Mouse (Mus musculus): ENCODE data around the gene Nfasc.

GRCm38 (mm10) chr1:132625034-132625433 is 116.6 kb downstream of the Nfasc start:
- TF ChIP-seq CTCF (conservative IDR thresholded peaks at IDR 0.05 in 1 of 2, IDR thresholded peaks at IDR 0.05 in 1 of 2; ENCODE audit: low read depth in 2 of 2, low read length in 2 of 2): no peak
- no peak for TF ChIP-seq ZNF384 (IDR thresholded peaks at IDR 0.05; ENCODE audit: low read depth, low read length)
- no peak for TF ChIP-seq ZKSCAN1 (IDR thresholded peaks at IDR 0.05; ENCODE audit: borderline replicate concordance, low read depth, low read length)
- TF ChIP-seq MAX (IDR thresholded peaks at IDR 0.05; ENCODE audit: low read length): no peak
- no peak for TF ChIP-seq POLR2A (IDR thresholded peaks at IDR 0.05; ENCODE audit: low read depth, low read length)
- no peak for TF ChIP-seq ZC3H11A (IDR thresholded peaks at IDR 0.05; ENCODE audit: low read depth, low read length)
- TF ChIP-seq MEF2A (IDR thresholded peaks at IDR 0.05; ENCODE audit: borderline replicate concordance, low read depth, low read length): no peak
- TF ChIP-seq NELFE (IDR thresholded peaks at IDR 0.05; ENCODE audit: low read depth, low read length): no peak
- no peak for TF ChIP-seq MYC (IDR thresholded peaks at IDR 0.05; ENCODE audit: low read depth, low read length)
- no peak for TF ChIP-seq USF1 (IDR thresholded peaks at IDR 0.05; ENCODE audit: low read depth, low read length)
- no peak for TF ChIP-seq MXI1 (IDR thresholded peaks at IDR 0.05; ENCODE audit: low read depth, low read length)
- TF ChIP-seq EP300 (IDR thresholded peaks at IDR 0.05; ENCODE audit: low read length): no peak
